Mouse (Mus musculus) C2C12 (cell line): ENCODE data around the gene 4921507P07Rik.

Experiments
- CTCF ChIP-seq: IDR thresholded peaks from one replicate; pipeline ENCODE4 v1.5.1; 2011; ENCODE audit not compliant: control insufficient read depth, insufficient read depth, insufficient read length
- FOSL1 ChIP-seq: IDR thresholded peaks from one replicate; pipeline ENCODE4 v1.8.0; 2011; ENCODE audit warnings: mild to moderate bottlenecking, low read length; ENCODE audit not compliant: poor library complexity, insufficient read depth, severe bottlenecking
- MYOD1 ChIP-seq: IDR thresholded peaks from one replicate; pipeline ENCODE4 v1.6.1; 2011; ENCODE audit warnings: low read depth; ENCODE audit not compliant: control insufficient read depth, insufficient read length
- USF1 ChIP-seq: IDR thresholded peaks from one replicate; pipeline ENCODE4 v1.6.1; 2011; ENCODE audit warnings: low read depth, mild to moderate bottlenecking, control low read depth, moderate library complexity

- no peak for TF ChIP-seq CTCF
- TF ChIP-seq MYOD1: no peak
- no peak for TF ChIP-seq USF1
- no peak for TF ChIP-seq FOSL1
Observed at GRCm38 (mm10) chr6:50639656-50640055, 43.2 kb upstream of the 4921507P07Rik start.
